Mouse (Mus musculus): ENCODE data around the gene Scgb3a1.

Gene Scgb3a1

GRCm38 (mm10) chr11:49663310-49663709 is at the start of gene Scgb3a1:
Gene Scgb3a1, plus strand, starts transcription at chr11:49663610.
- DNase-seq, result no peak

- no peak for DNase-seq
Measured at GRCm38 (mm10) chr11:49615856-49616725, 47.3 kb upstream of the Scgb3a1 start.

DNA sequence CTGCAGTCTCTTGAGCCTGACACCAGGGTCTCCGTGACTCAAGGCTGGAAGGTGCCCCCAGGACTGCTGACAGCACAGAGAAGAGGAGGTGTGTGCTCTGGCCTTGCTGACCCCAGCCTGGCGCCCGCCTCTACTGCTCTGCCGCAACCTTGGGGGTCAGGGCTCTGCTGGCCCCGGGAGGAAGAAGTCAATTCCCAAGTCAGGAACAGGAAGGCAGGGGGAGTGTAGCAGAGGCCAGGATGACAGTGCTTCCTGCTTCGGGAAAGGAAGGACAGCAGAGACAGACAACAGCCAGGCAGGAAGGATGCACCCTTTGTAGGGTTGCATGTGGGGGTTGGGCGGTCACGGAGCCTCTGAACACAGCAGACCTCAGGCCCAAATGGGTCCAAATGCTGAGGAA is 44.9 kb upstream of the Scgb3a1 start:
- peak; percentile 32 for DNase-seq

DNA sequence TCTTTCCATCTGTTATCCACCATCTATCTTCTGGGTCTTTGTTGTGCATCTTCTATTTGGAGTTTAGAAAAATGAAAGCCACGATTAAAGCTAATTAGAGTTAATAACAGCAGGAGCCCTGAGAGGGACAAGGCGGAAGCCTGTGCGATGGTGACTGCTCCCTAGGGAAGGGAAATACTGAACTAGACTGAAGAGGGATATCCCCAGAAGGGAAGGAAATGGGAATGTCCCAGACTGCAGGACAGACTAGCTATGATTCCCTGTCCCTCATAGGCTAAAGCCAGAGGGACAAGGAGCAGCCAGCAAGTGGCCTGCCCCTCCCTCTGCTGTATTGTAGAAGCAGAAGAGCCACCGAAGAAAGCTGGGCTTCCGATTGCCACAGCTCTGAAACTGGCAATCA is 41.5 kb upstream of the Scgb3a1 start:
- DNase-seq, result no peak

DNA sequence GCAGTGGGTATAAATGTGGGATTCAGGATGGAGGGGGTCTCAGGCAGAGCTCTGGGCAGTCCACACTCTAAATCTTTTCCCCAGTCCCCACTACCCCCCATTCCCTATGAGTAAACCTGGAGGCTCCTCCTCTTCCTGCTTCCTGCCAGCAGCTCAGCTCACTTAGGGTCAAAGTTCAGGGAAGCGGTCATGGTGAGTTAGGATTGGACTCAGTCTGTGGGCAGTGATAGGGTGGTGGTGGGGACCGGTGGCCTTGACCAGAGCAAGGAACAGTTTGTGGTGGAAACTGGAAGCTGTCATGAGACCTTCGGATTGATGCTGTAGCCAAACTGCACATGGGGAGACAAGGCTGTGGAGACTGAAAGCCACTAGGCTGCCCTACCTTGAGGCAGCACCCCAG is 39.3 kb upstream of the Scgb3a1 start:
- no peak for DNase-seq

- no peak for DNase-seq
Measured at GRCm38 (mm10) chr11:49625863-49626262, 37.5 kb upstream of the Scgb3a1 start.

- DNase-seq, result no peak
Measured at GRCm38 (mm10) chr11:49626748-49627147, 36.7 kb upstream of the Scgb3a1 start.

DNA sequence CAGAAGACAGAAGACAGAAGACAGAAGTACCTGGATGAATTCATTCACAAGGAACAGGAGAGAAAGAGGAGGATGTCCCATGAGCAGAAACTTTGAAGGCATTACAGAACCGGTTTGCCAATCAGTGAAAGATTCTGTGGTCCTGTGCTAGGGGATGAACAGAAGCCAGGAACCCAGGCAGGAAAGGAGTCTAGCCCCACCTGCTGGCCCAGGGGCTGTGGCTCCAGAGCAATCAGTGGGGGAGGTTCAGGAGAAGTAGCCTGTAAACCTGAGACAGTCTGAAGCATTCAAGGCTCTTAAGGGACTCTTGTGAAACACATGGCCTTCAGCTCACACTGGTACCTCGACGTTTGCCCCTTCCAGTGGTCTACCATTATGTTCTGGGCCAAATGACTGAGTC is 32.3 kb upstream of the Scgb3a1 start:
- peak; percentile 53 for DNase-seq

GRCm38 (mm10) chr11:49632256-49632655 is 31.2 kb upstream of the Scgb3a1 start:
- peak; percentile 70 for DNase-seq

DNA sequence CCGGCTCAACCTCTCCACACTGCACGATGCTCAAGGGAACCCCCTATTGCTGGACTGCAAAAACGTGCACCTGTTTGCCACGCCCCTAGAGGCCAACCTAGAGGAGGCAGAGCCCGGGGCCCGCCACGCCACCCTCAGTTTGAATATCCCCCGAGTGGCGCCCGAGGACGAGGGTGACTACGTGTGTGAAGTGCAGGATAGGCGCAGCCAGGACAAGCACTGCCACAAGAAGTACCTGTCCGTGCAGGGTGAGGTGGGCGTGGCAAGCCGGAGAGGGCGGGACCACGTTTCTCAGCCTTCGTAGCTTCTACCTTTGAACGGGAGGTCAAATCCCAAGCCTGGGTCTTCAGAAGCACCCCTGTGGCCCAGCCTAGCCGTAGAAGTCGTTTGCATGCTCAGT is 29.3 kb upstream of the Scgb3a1 start:
- no peak for DNase-seq

DNA sequence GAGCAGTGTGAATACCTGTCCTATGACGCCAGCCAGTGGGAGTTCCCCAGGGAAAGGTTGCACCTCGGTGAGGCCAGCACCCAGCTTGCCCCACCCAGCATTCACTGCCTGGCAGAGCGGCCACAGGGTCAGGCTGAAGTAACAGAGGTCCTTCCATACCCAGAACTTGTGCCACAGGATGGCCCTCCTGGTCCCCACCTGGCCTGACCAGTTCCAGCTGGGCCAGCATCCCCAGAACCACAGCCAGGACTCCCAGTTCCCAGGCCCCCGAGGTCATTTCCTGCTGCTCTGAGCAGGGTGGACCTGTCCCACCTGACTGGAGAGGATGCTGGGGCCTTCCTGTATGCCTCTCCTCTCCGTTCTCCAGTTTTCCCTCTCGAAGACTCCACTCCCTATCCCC is 27.7 kb upstream of the Scgb3a1 start:
- no peak for DNase-seq

GRCm38 (mm10) chr11:49636449-49636848 is 27.0 kb upstream of the Scgb3a1 start:
- no peak for DNase-seq

GRCm38 (mm10) chr11:49645677-49646076 is 17.7 kb upstream of the Scgb3a1 start:
- no peak for DNase-seq

GRCm38 (mm10) chr11:49650113-49650993 is 13.1 kb upstream of the Scgb3a1 start:
- DNase-seq, result peak; percentile 30

DNA sequence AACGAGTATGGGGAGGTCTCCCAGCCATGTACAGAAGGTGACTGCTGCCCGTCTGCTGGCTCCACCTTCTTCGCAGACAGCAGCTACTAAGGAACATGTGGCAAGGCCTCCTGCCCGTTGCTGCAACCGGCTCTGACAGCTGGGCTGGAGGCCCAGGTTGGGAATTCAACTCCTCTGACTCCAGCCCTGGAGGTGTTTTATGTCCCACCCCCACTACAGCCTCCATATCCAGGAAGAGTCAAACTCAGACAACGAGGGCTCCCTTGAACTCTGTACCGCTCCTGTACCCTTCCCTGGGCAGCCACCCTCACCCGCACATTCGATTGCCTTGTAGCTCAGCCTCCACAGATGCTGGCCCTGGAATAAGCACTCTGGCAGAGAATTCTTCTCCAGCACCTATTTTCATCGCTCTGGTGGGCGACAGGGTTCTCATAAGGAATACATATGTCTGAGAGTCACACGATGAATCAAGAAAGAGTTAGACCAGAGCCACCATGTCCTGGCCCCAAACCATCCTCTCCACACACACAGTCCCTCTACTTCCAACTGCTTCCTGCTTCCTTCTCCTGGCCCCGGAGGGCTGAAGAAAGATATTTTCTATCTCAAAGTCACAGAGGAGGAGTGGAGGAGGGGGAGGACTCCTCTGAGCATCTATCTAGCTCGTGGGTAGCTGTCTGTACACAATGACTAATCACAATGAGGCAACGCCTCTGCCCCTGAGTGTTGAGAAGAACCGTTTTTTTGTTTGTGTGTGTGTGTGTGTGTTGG is 12.2 kb upstream of the Scgb3a1 start:
- DNase-seq, result no peak

- no peak for DNase-seq
Measured at GRCm38 (mm10) chr11:49651762-49652322, 11.6 kb upstream of the Scgb3a1 start.

GRCm38 (mm10) chr11:49652401-49653078 is 10.9 kb upstream of the Scgb3a1 start:
- peak; percentile 91 for DNase-seq

GRCm38 (mm10) chr11:49653079-49653408 is 10.4 kb upstream of the Scgb3a1 start:
- no peak for DNase-seq

GRCm38 (mm10) chr11:49654651-49655050 is 8.8 kb upstream of the Scgb3a1 start:
- no peak for DNase-seq

- DNase-seq, result no peak
Measured at GRCm38 (mm10) chr11:49655501-49655900, 7.9 kb upstream of the Scgb3a1 start.

- peak; percentile 75 for DNase-seq
Measured at GRCm38 (mm10) chr11:49658065-49658464, 5.3 kb upstream of the Scgb3a1 start.

DNA sequence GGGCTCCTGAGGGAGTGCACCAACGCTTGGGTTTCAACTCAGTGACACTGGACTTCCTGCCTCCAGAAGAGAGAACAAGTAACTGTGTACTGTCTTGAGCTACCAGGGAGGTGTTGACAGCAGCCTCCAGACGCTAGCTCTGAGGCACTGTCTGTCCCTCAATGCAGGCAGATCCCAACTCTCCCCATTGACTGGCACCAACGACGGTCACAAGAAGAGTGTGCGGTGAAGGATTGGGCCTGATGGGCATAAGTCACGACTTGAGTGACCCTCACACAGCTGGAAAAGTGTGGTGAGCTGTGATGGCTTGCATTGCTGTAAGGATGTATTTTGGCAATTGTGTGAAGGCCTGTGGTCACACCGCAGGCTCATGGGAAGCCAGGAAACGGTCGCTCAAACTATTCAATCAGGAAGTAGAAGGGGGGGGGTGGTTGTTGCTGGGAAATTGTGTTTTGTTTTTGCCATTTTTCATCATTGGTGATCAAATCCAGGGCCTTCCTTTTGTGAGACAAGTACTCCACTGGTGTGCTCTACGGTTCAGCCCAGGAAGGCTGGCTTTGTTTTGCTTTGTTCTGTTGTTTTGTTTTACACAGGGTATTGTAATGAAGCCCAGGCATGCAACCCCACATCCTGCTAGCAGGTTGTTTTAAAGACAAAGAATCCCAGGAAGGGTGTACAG is 4.5 kb upstream of the Scgb3a1 start:
- DNase-seq, result peak; percentile 66
